Comparison of ENCODE assay signal across 21 mouse cellular contexts in the genomic region with DNA sequence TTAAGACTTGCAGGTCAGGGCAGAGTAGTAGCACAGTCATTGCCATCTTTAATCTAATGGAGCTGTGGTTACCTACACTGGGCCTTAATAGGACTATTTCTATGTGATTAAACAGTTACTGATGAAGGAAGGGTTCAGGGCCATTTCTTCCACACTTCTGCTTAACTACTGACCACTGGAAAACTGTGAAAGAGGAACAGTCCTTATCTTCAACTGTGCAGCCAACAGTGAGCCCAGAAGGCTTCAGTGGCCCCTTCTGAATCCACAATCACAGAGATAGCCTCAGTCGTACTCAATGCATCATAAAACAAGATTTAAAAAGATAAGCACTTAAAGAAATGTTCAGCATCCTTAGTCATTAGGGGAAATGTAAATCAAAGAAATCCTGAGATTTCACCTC.
"Had no signal": no experiment of that assay in that cellular context is flagged by ENCODE, and none has a peak within 500 bp of the region (broad histone marks: within the 10 kb centered on the region; RNA-seq: fewer than 3 reads in every experiment).

No protein-coding gene starts in this region.

- ATAC-seq: hindbrain, embryonic 16.5 days; hindbrain, postnatal 0 days; inflammation-experienced regulatory T-cells, adult 6 months; intestine, embryonic 15.5 days; intestine, embryonic 16.5 days; intestine, postnatal 0 days had no signal

- DNase-seq: heart, postnatal 10 days; heart, postnatal 14 days; heart, postnatal 36 days; heart, postnatal 4 days; kidney, adult 11 months; kidney, adult 18-20 months; kidney, adult 2 months; kidney, adult 8-10 months; kidney, adult 9 months; kidney, postnatal 10 days; kidney, postnatal 14 days; kidney, postnatal 36 days; kidney, postnatal 4 days; layer of hippocampus, adult 9-11 months; layer of hippocampus, postnatal 36 days had no signal
